Mouse (Mus musculus): ENCODE results near the gene Grik4. TPM values are rescaled to one million over a fixed set of nuclear protein-coding genes. Genes with fewer than 3 reads are reported as not detected.

The Grik4 gene
- polyA plus RNA-seq, 2 experiments = 0.19 to 0.38 TPM

DNA sequence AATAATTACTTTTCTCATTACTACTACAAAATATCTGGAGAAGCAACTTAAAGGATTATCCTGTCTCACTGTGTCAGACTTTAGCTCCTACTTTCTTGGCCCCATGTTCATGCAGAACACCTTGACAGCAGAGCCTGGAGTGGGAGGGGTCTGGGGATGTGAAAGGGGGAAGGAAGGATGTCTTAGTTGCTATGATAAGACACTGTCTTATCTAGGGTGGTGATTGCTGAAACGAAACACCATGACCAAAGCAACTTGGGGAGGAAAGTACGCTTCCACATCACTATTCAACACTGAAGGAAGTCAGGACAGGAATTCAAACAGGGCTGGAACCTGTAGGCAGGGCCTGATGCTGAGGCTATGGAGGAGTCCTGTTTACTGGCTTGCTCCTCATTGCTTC lies 448.0 kb downstream of the Grik4 start:
- Histone ChIP-seq H3K4me1 (replicated peaks; ENCODE audit: control insufficient read depth in 2 of 2, insufficient read depth in 2 of 2, low read length in 1 of 2) (no peaks in the 10 kb centered on the region), H3K27ac (no peak overlapping the region), H3K9ac (replicated peaks) (no peak overlapping the region), H3K4me2 (ENCODE audit: low read depth) (no peak overlapping the region), H3K4me3 (ENCODE audit: insufficient read depth in 1 of 2, low read depth in 2 of 2, low read length in 2 of 2) (no peak overlapping the region), H3K36me3 (replicated peaks; ENCODE audit: control insufficient read depth, insufficient read depth, low read depth) (no peaks in the 10 kb centered on the region), H3K27me3 (ENCODE audit: control insufficient read depth, insufficient read depth, low read length) (no peaks in the 10 kb centered on the region), H3K9me3 (ENCODE audit: control insufficient read depth, low read length) (no peaks in the 10 kb centered on the region)
- DNase-seq (ENCODE audit: low read depth in 3 of 3, low spot score in 3 of 3) = no peak
- 34% methylated on average over 2 of the region's 2 CpGs for WGBS (ENCODE audit: insufficient replicate concordance)
- no peak for ATAC-seq (ENCODE audit: insufficient read depth)
- TF ChIP-seq EP300 (IDR thresholded peaks at IDR 0.05; ENCODE audit: low read depth) (no peak), CTCF (IDR thresholded peaks at IDR 0.05; ENCODE audit: low read depth) (no peak)

- TF ChIP-seq CTCF (IDR thresholded peaks at IDR 0.05; ENCODE audit: low read depth) (no peak), EP300 (IDR thresholded peaks at IDR 0.05; ENCODE audit: low read depth) (no peak)
- 68% methylated on average over 9 of the region's 9 CpGs for WGBS (ENCODE audit: insufficient replicate concordance)
- peaks cover 0 to 4% of the 10 kb centered on the region in 2 experiments; a peak in 2 of 4 replicates for H3K4me1 ChIP-seq (replicated peaks; ENCODE audit: control insufficient read depth in 2 of 2, insufficient read depth in 2 of 2, low read length in 1 of 2)
- no peak for DNase-seq (ENCODE audit: low read depth in 3 of 3, low spot score in 3 of 3)
- H3K27me3 ChIP-seq (ENCODE audit: control insufficient read depth, insufficient read depth, low read length) = no peaks in the 10 kb centered on the region
- ATAC-seq (ENCODE audit: insufficient read depth) = no peak
- H3K36me3 ChIP-seq (replicated peaks; ENCODE audit: control insufficient read depth, insufficient read depth, low read depth) = no peaks in the 10 kb centered on the region
- no peak overlapping the region for H3K4me3 ChIP-seq (ENCODE audit: insufficient read depth in 1 of 2, low read depth in 2 of 2, low read length in 2 of 2)
- no peak overlapping the region for H3K4me2 ChIP-seq (ENCODE audit: low read depth)
- no peak overlapping the region for H3K9ac ChIP-seq (replicated peaks)
- H3K27ac ChIP-seq = no peak overlapping the region
- H3K9me3 ChIP-seq (ENCODE audit: control insufficient read depth, low read length) = no peaks in the 10 kb centered on the region
Observed at GRCm38 (mm10) chr9:42491780-42492179, 452.5 kb downstream of the Grik4 start.

DNA sequence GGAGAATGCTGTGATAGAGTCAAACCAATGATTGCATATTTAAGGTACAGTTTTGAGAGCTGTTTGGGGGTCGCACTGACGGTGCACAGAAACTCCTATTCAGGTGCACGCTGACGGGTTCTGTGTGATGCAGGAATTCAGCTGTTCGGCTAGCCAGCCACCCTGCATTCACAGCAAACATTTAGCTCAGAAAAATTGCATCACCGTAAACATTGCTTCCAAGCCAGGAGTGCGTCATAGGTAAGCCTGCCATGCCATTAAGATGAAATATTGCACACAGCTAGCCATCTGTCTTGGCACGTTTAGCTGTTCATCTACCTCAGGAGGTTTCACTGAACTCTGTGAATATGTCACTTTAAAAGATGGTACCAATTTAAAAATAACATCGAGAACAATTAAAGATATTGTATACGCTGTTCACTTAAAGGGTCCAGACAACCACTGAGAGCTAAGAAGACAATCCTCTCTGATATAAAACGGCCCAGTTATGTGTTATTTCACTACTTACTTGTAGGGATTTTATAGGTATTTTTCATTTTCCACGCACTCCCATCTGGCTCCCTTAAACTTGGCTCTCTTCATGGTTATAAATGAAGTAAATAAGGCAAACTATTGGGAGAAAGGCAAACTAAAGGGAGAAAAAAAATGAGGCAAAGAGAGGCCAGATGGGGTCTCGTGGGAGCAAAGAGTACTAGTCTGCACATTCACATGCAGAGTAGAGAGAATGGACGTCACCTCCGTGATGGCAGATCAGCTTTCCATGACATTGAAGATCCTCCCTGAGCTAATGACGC lies 453.5 kb downstream of the Grik4 start:
- ATAC-seq (ENCODE audit: insufficient read depth) = no peak
- H3K9me3 ChIP-seq (ENCODE audit: control insufficient read depth, low read length) = no peaks in the 10 kb centered on the region

DNA sequence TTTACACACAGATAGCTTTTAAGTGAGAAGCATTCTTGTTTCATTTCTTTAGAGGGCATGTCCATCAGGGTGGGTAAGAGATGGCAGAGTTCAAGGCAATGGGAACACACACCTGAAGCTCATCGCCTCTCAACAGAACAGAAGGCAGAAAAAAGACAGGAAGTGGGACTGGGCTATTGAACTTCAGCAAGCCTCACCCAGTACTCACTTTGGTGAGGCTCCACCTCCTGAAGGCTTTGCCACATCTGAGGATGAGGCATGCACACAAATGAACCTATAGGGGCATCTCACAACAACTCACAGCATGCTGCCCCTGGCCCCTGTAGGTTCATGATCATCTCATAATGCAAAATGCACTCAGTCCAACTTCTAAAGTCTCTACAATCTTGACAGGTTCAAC lies 456.2 kb downstream of the Grik4 start:
- no peak for DNase-seq (ENCODE audit: low read depth in 3 of 3, low spot score in 3 of 3)
- H3K4me2 ChIP-seq (ENCODE audit: low read depth) = no peak overlapping the region
- H3K4me3 ChIP-seq (ENCODE audit: insufficient read depth in 1 of 2, low read depth in 2 of 2, low read length in 2 of 2) = no peak overlapping the region
- H3K4me1 ChIP-seq (replicated peaks; ENCODE audit: control insufficient read depth in 2 of 2, insufficient read depth in 2 of 2, low read length in 1 of 2) = peaks cover 0 to 4% of the 10 kb centered on the region in 2 experiments; a peak in 2 of 4 replicates
- no peak overlapping the region for H3K9ac ChIP-seq (replicated peaks)
- H3K27me3 ChIP-seq (ENCODE audit: control insufficient read depth, insufficient read depth, low read length) = no peaks in the 10 kb centered on the region
- H3K9me3 ChIP-seq (ENCODE audit: control insufficient read depth, low read length) = no peaks in the 10 kb centered on the region
- ATAC-seq (ENCODE audit: insufficient read depth) = no peak
- no peak for TF ChIP-seq CTCF (IDR thresholded peaks at IDR 0.05; ENCODE audit: low read depth)
- no peak for TF ChIP-seq EP300 (IDR thresholded peaks at IDR 0.05; ENCODE audit: low read depth)
- H3K27ac ChIP-seq = no peak overlapping the region
- WGBS (ENCODE audit: insufficient replicate concordance) = 56% methylated on average over 1 of the region's 1 CpGs
- no peaks in the 10 kb centered on the region for H3K36me3 ChIP-seq (replicated peaks; ENCODE audit: control insufficient read depth, insufficient read depth, low read depth)

More for the DNA sequence above, 453.5 kb downstream of the Grik4 start:
- no peak for DNase-seq (ENCODE audit: low read depth in 3 of 3, low spot score in 3 of 3)
- TF ChIP-seq EP300 (IDR thresholded peaks at IDR 0.05; ENCODE audit: low read depth) (no peak), CTCF (IDR thresholded peaks at IDR 0.05; ENCODE audit: low read depth) (no peak)
- no peak overlapping the region for H3K27ac ChIP-seq
- H3K27me3 ChIP-seq (ENCODE audit: control insufficient read depth, insufficient read depth, low read length) = no peaks in the 10 kb centered on the region
- H3K4me1 ChIP-seq (replicated peaks; ENCODE audit: control insufficient read depth in 2 of 2, insufficient read depth in 2 of 2, low read length in 1 of 2) = peaks cover 0 to 4% of the 10 kb centered on the region in 2 experiments; a peak in 2 of 4 replicates
- no peak overlapping the region for H3K9ac ChIP-seq (replicated peaks)
- 66% methylated on average over 16 of the region's 16 CpGs for WGBS (ENCODE audit: insufficient replicate concordance)
- H3K4me3 ChIP-seq (ENCODE audit: insufficient read depth in 1 of 2, low read depth in 2 of 2, low read length in 2 of 2) = no peak overlapping the region
- no peak overlapping the region for H3K4me2 ChIP-seq (ENCODE audit: low read depth)
- no peaks in the 10 kb centered on the region for H3K36me3 ChIP-seq (replicated peaks; ENCODE audit: control insufficient read depth, insufficient read depth, low read depth)

- no peak for ATAC-seq (ENCODE audit: insufficient read depth)
- Histone ChIP-seq H3K9ac (replicated peaks) (no peak overlapping the region), H3K4me3 (ENCODE audit: insufficient read depth in 1 of 2, low read depth in 2 of 2, low read length in 2 of 2) (no peak overlapping the region), H3K27me3 (ENCODE audit: control insufficient read depth, insufficient read depth, low read length) (no peaks in the 10 kb centered on the region), H3K36me3 (replicated peaks; ENCODE audit: control insufficient read depth, insufficient read depth, low read depth) (no peaks in the 10 kb centered on the region), H3K4me1 (replicated peaks; ENCODE audit: control insufficient read depth in 2 of 2, insufficient read depth in 2 of 2, low read length in 1 of 2) (peaks cover 0 to 4% of the 10 kb centered on the region in 2 experiments; a peak in 2 of 4 replicates), H3K27ac (no peak overlapping the region), H3K4me2 (ENCODE audit: low read depth) (no peak overlapping the region), H3K9me3 (ENCODE audit: control insufficient read depth, low read length) (no peaks in the 10 kb centered on the region)
- TF ChIP-seq EP300 (IDR thresholded peaks at IDR 0.05; ENCODE audit: low read depth) = no peak
- no peak for TF ChIP-seq CTCF (IDR thresholded peaks at IDR 0.05; ENCODE audit: low read depth)
- DNase-seq (ENCODE audit: low read depth in 3 of 3, low spot score in 3 of 3) = no peak
- 43% methylated on average over 4 of the region's 4 CpGs for WGBS (ENCODE audit: insufficient replicate concordance)
Observed at GRCm38 (mm10) chr9:42486913-42487312, 457.4 kb downstream of the Grik4 start.

All from liver, embryonic 14.5 days (tissue).